ENCODE assay signal across 8 mouse cellular contexts in genomic region chr11:75170136-75170751, GRCm38 (mm10). TPM values are rescaled to one million over a fixed set of nuclear protein-coding genes. Genes with fewer than 3 reads are reported as not detected.
DNase-seq lines count a peak whose midpoint lies in the region; ATAC-seq and TF ChIP-seq lines count a peak whose summit lies in the region.

No protein-coding gene starts in this region.

- H3K4me2 ChIP-seq in hindbrain, embryonic 12.5 days (replicated peaks): peak overlapping the region; percentile 80
- H3K4me2 ChIP-seq in lung, postnatal 0 days (replicated peaks; ENCODE audit: low read depth, low read length): peak overlapping the region; percentile 93

- H3K9ac ChIP-seq in hindbrain, embryonic 12.5 days: peak overlapping the region; percentile 2
- no peak overlapping the region for H3K9ac ChIP-seq in lung, postnatal 0 days (replicated peaks; ENCODE audit: low read depth)

- WGBS in hindbrain, embryonic 12.5 days: under 1% methylated on average over 38 of the region's 38 CpGs
- WGBS in lung, postnatal 0 days: under 1% methylated on average over 33 of the region's 38 CpGs

- H3K4me3 ChIP-seq in hindbrain, embryonic 12.5 days: peak overlapping the region; percentile 47
- H3K4me3 ChIP-seq in lung, postnatal 0 days (ENCODE audit: low read depth, low read length): peak overlapping the region; percentile 34

- H3K4me1 ChIP-seq in hindbrain, embryonic 12.5 days: peaks cover 77% of the 10 kb centered on the region
- peaks cover 39% of the 10 kb centered on the region for H3K4me1 ChIP-seq in lung, postnatal 0 days (ENCODE audit: insufficient read depth, low read depth, low read length)

- TF ChIP-seq CTCF in lung, postnatal 0 days (IDR thresholded peaks at IDR 0.05): peak; percentile 81

- H3K36me3 ChIP-seq in hindbrain, embryonic 12.5 days: no peaks in the 10 kb centered on the region
- H3K36me3 ChIP-seq in lung, postnatal 0 days (ENCODE audit: insufficient read depth, low read length): no peaks in the 10 kb centered on the region

- peaks cover 87% of the 10 kb centered on the region for H3K27me3 ChIP-seq in hindbrain, embryonic 12.5 days
- peaks cover 33% of the 10 kb centered on the region for H3K27me3 ChIP-seq in lung, postnatal 0 days (replicated peaks; ENCODE audit: insufficient read depth, low read length)

- H3K27ac ChIP-seq in hindbrain, embryonic 12.5 days: no peak overlapping the region
- 0 out of 2 replicates have a peak overlapping the region, but pooled peaks have one; percentile 14 for H3K27ac ChIP-seq in lung, postnatal 0 days (ENCODE audit: low read length)

- peak; percentile 99 for DNase-seq in NIH3T3 (ENCODE audit: low read depth)
- peak; percentile 96 to 98 for DNase-seq in cerebellum, postnatal 10 days
- DNase-seq in frontal cortex, postnatal 10 days (ENCODE audit: low spot score in 2 of 2): peak; percentile 88 to 90
- peak; percentile 93 to 94 for DNase-seq in layer of hippocampus, postnatal 10 days (ENCODE audit: low spot score in 2 of 2)
- peak; percentile 93 for DNase-seq in lung, postnatal 0 days (ENCODE audit: low spot score)
- DNase-seq in ovary, postnatal 14 days (ENCODE audit: low spot score): peak; percentile 90
- DNase-seq in thymus, postnatal 25 days: peak; percentile 89

- H3K9me3 ChIP-seq in hindbrain, embryonic 12.5 days (replicated peaks): no peaks in the 10 kb centered on the region
- no peaks in the 10 kb centered on the region for H3K9me3 ChIP-seq in lung, postnatal 0 days (ENCODE audit: low read length)

- peak; percentile 55 for ATAC-seq in hindbrain, embryonic 12.5 days (ENCODE audit: low FRiP score)
- ATAC-seq in lung, postnatal 0 days: peak; percentile 46

- TF ChIP-seq EP300 in lung, postnatal 0 days (IDR thresholded peaks at IDR 0.05): no peak

RNA-seq across cellular contexts. Expression of gene Hic1, which starts 0.9 kb away (rescaled TPM):
- 11.3 and 15.8 TPM in 2 replicates for polyA plus RNA-seq in hindbrain, embryonic 12.5 days (2016; fragmentation: Nextera tagmentation; extraction: Ambion mirVana)
- total RNA-seq in layer of hippocampus, postnatal 10 days (2021): 1 to 10 TPM; 3.3 to 6.1 TPM
- 9.9 and 13.4 TPM in 2 replicates for polyA plus RNA-seq in lung, postnatal 0 days (2015; fragmentation: Nextera tagmentation; extraction: Ambion mirVana)

RNA-seq across cellular contexts. Expression of gene Ovca2, which starts 8.4 kb away (rescaled TPM):
- polyA plus RNA-seq in hindbrain, embryonic 12.5 days (2016; fragmentation: Nextera tagmentation; extraction: Ambion mirVana): 23.8 and 24.5 TPM in 2 replicates
- 10 to 100 TPM; 10.1 to 11.1 TPM for total RNA-seq in layer of hippocampus, postnatal 10 days (2021)
- polyA plus RNA-seq in lung, postnatal 0 days (2015; fragmentation: Nextera tagmentation; extraction: Ambion mirVana): 19.7 and 22.0 TPM in 2 replicates

RNA-seq across cellular contexts. Expression of gene Dph1, which starts 20.8 kb away (rescaled TPM):
- 14.8 and 18.6 TPM in 2 replicates for polyA plus RNA-seq in hindbrain, embryonic 12.5 days (2016; fragmentation: Nextera tagmentation; extraction: Ambion mirVana)
- 10 to 100 TPM; 20.8 to 21.1 TPM for total RNA-seq in layer of hippocampus, postnatal 10 days (2021)
- 11.3 and 14.8 TPM in 2 replicates for polyA plus RNA-seq in lung, postnatal 0 days (2015; fragmentation: Nextera tagmentation; extraction: Ambion mirVana)

RNA-seq across cellular contexts. Expression of gene Rtn4rl1, which starts 23.3 kb away (rescaled TPM):
- 5.1 and 5.8 TPM in 2 replicates for polyA plus RNA-seq in hindbrain, embryonic 12.5 days (2016; fragmentation: Nextera tagmentation; extraction: Ambion mirVana)
- 10 to 100 TPM; 54.5 to 58.5 TPM for total RNA-seq in layer of hippocampus, postnatal 10 days (2021)
- polyA plus RNA-seq in lung, postnatal 0 days (2015; fragmentation: Nextera tagmentation; extraction: Ambion mirVana): 3.6 and 4.3 TPM in 2 replicates
